Mouse (Mus musculus) olfactory bulb, adult 2 months (tissue): ENCODE data around the gene Cdh13.

ENCODE experiments used
- CTCF ChIP-seq: fragments of 200-500 bp; IDR thresholded peaks from 2 replicates; pipeline ENCODE4 v1.5.1; 2012; ENCODE audit warnings: low read depth, mild to moderate bottlenecking, low read length, moderate library complexity; ENCODE audit not compliant: insufficient read depth
- POLR2A ChIP-seq: fragments of 200-500 bp; IDR thresholded peaks from 2 replicates; pipeline ENCODE4 v1.6.1; 2012; ENCODE audit warnings: mild to moderate bottlenecking, low read depth, low read length, moderate library complexity; ENCODE audit not compliant: insufficient read depth

- no peak for TF ChIP-seq CTCF
- TF ChIP-seq POLR2A = no peak
These were observed 66.6 kb downstream of the Cdh13 start for GRCm38 (mm10) chr8:118350136-118350535.
